Mouse (Mus musculus) hindbrain, embryonic 11.5 days (tissue): ENCODE measurements around the gene Sipa1l1. TPM values are rescaled to one million over a fixed set of nuclear protein-coding genes. Genes with fewer than 3 reads are reported as not detected.

Source experiments
- ATAC-seq: fragments of 200-750 bp; cut with Nextera tagmentation; 2 replicates; pipeline ENCODE4 v1.8.0; 2017; ENCODE audit warnings: mild to moderate bottlenecking, moderate TSS enrichment, moderate library complexity; ENCODE audit not compliant: low FRiP score
- DNase-seq: peaks from one replicate; pipeline ENCODE4 v3.0.0-alpha.2; 2015; ENCODE audit warnings: low spot score
- H3K27ac ChIP-seq: fragments of 300-500 bp; sonication (generic); 2 replicates; pipeline ENCODE4 v1.5.1; 2014; ENCODE audit warnings: mild to moderate bottlenecking, low read depth, low read length
- H3K27me3 ChIP-seq: fragments of 300-500 bp; sonication (generic); 2 replicates; pipeline ENCODE4 v1.6.1; 2014; ENCODE audit warnings: mild to moderate bottlenecking, low read length, moderate library complexity, mixed read lengths; ENCODE audit not compliant: control insufficient read depth, insufficient read depth
- H3K36me3 ChIP-seq: fragments of 300-500 bp; sonication (generic); 2 replicates; pipeline ENCODE4 v1.6.1; 2014; ENCODE audit warnings: mild to moderate bottlenecking, low read length, moderate library complexity, mixed read lengths; ENCODE audit not compliant: control insufficient read depth, insufficient read depth
- H3K4me1 ChIP-seq: fragments of 300-500 bp; sonication (generic); replicated peaks from 2 replicates; pipeline ENCODE4 v1.6.1; 2014; ENCODE audit warnings: low read length, mixed read lengths; ENCODE audit not compliant: control insufficient read depth, insufficient read depth
- H3K4me2 ChIP-seq: fragments of 300-500 bp; sonication (generic); replicated peaks from 2 replicates; pipeline ENCODE4 v1.6.1; 2014; ENCODE audit warnings: mild to moderate bottlenecking, low read depth, low read length
- H3K4me3 ChIP-seq: fragments of 300-500 bp; sonication (generic); 2 replicates; pipeline ENCODE4 v1.5.1; 2014; ENCODE audit warnings: low read depth, low read length
- H3K9ac ChIP-seq: fragments of 300-500 bp; sonication (generic); 2 replicates; pipeline ENCODE4 v1.6.1; 2014; ENCODE audit warnings: low read depth, low read length
- H3K9me3 ChIP-seq: fragments of 300-500 bp; sonication (generic); 2 replicates; pipeline ENCODE4 v1.6.1; 2016; ENCODE audit warnings: low read length; ENCODE audit not compliant: control insufficient read depth
- WGBS: fragments of 180-500 bp; shearing (Covaris S2); extraction: QIAGEN DNeasy Blood & Tissue Kit; methylation state at CpG from one replicate; pipeline ENCODE4 v1.1.7; 2014; 5-methylcytosine and 5-hydroxymethylcytosine counted together
- polyA plus RNA-seq: library from polyadenylated mRNA; unstranded; fragments of >200 nt; fragmentation: Nextera tagmentation; extraction: Ambion mirVana; gene quantifications from 2 replicates; pipeline ENCODE4 v1.2.1, GENCODE M21; 2014

The Sipa1l1 gene
- polyA plus RNA-seq, 1 experiment from 2014 or later: 30.8 TPM

DNA sequence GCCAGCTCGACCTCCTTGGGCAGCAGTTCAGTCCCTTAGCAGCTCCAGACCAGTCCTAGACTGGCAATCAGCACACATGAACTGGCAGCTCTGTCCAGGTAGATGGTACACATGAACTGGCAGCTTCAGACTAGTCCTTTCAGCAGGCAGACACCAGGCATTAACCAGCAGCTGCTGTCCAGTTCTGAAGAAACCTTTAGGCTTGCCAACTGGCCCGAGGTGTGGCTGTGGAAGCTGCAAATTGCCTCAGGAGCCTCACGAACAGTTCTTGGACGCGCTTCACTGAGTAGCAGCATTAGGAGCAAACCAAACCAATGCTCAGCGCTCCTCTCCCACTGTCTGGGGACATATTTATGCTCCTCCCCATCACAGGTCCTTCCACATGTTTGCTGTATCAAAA, 128.1 kb downstream of the Sipa1l1 start:
- Histone ChIP-seq H3K4me1 (no peaks in the 10 kb centered on the region), H3K4me2 (no peak overlapping the region), H3K27ac (no peak overlapping the region), H3K9ac (no peak overlapping the region), H3K36me3 (no peaks in the 10 kb centered on the region), H3K9me3 (no peaks in the 10 kb centered on the region), H3K27me3 (no peaks in the 10 kb centered on the region), H3K4me3 (no peak overlapping the region)
- WGBS: 84% methylated on average over 6 of the region's 6 CpGs
- DNase-seq: no peak
- ATAC-seq: no peak

DNA sequence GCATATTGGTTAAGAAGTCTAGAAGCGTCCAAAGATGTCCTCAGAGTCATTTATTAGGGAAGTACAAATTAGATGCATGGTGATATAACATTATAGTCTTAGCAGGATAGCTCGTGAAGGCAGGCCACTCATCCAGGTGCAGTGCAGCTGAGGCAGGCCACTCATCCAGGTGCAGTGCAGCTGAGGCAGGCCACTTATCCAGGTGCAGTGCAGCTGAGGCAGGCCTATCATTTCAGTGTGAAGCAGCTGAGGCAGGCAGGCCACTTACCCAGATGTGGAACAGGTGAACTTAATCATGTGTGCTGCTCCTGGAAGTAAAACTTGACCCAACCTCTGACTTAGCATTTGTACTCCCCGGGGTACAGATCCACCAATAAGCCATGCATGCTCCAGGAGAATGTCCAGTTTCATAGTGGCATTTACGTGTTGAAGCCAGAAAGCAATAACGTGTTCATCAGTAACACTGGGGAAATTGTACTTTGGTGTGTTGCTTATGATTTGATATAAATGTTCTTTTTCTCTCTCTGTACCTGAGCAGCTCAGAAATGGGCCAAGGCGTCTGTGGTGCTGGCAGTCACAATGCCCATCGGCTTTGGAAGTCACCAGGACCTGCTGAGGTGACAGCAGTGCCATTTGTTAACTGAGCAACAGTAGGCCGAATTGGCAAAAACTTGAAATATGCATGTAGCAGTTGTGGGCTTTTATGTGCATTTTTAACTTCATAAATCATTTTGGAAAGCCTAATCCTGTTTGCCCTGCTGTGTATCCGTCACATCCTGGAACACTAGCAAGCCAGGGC, 129.7 kb downstream of the Sipa1l1 start:
- no peaks in the 10 kb centered on the region for H3K4me1 ChIP-seq
- H3K36me3 ChIP-seq: no peaks in the 10 kb centered on the region
- WGBS: 89% methylated on average over 9 of the region's 9 CpGs
- no peaks in the 10 kb centered on the region for H3K27me3 ChIP-seq
- H3K9me3 ChIP-seq: no peaks in the 10 kb centered on the region
- no peak overlapping the region for H3K4me3 ChIP-seq
- DNase-seq: no peak
- no peak overlapping the region for H3K4me2 ChIP-seq
- ATAC-seq: no peak
- no peak overlapping the region for H3K9ac ChIP-seq
- H3K27ac ChIP-seq: no peak overlapping the region

- Histone ChIP-seq H3K4me2 (no peak overlapping the region), H3K27ac (no peak overlapping the region), H3K27me3 (no peaks in the 10 kb centered on the region), H3K9ac (no peak overlapping the region), H3K4me3 (no peak overlapping the region), H3K4me1 (no peaks in the 10 kb centered on the region), H3K36me3 (no peaks in the 10 kb centered on the region), H3K9me3 (no peaks in the 10 kb centered on the region)
- no peak for ATAC-seq
- 94% methylated on average over 2 of the region's 2 CpGs for WGBS
- DNase-seq: no peak
Measured at GRCm38 (mm10) chr12:82304140-82304539, 135.0 kb downstream of the Sipa1l1 start.

DNA sequence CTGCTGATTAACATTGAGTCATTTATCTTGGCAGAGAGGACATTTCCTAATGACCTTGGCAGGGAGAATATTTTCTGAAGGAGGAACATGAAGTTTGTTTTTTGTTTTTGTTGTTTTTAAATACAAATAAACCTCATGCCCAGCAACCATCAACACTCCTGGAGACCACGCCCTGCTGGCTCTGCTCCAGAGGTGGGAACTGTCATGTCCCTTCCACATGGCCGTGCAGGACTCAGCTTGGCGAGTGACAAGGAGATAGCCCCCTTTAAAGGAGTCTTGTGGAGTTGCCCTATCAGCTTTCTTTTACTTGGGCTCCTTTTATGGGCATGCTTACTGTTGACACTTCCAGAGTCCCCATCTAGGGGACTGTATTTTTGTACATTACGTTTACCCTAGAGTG, 136.9 kb downstream of the Sipa1l1 start:
- H3K9ac ChIP-seq: no peak overlapping the region
- H3K27ac ChIP-seq: no peak overlapping the region
- H3K4me2 ChIP-seq: no peak overlapping the region
- no peak for DNase-seq
- WGBS: 81% methylated on average over 4 of the region's 4 CpGs
- no peak for ATAC-seq
- H3K4me1 ChIP-seq: no peaks in the 10 kb centered on the region
- H3K36me3 ChIP-seq: no peaks in the 10 kb centered on the region
- no peaks in the 10 kb centered on the region for H3K9me3 ChIP-seq
- no peaks in the 10 kb centered on the region for H3K27me3 ChIP-seq
- no peak overlapping the region for H3K4me3 ChIP-seq

- H3K4me2 ChIP-seq: no peak overlapping the region
- no peaks in the 10 kb centered on the region for H3K4me1 ChIP-seq
- no peaks in the 10 kb centered on the region for H3K9me3 ChIP-seq
- H3K9ac ChIP-seq: no peak overlapping the region
- no peak overlapping the region for H3K27ac ChIP-seq
- H3K36me3 ChIP-seq: no peaks in the 10 kb centered on the region
- DNase-seq (no peak), ATAC-seq (no peak)
- H3K4me3 ChIP-seq: no peak overlapping the region
- no peaks in the 10 kb centered on the region for H3K27me3 ChIP-seq
- 81% methylated on average over 2 of the region's 2 CpGs for WGBS
Measured at GRCm38 (mm10) chr12:82311593-82311992, 142.5 kb downstream of the Sipa1l1 start.

GRCm38 (mm10) chr12:82312091-82312820, 143.1 kb downstream of the Sipa1l1 start:
- H3K27me3 ChIP-seq: no peaks in the 10 kb centered on the region
- H3K36me3 ChIP-seq: no peaks in the 10 kb centered on the region
- H3K4me3 ChIP-seq: no peak overlapping the region
- no peak overlapping the region for H3K4me2 ChIP-seq
- 84% methylated on average over 17 of the region's 17 CpGs for WGBS
- no peak overlapping the region for H3K27ac ChIP-seq
- H3K4me1 ChIP-seq: no peaks in the 10 kb centered on the region
- ATAC-seq (no peak), DNase-seq (no peak)
- no peaks in the 10 kb centered on the region for H3K9me3 ChIP-seq
- H3K9ac ChIP-seq: no peak overlapping the region

DNA sequence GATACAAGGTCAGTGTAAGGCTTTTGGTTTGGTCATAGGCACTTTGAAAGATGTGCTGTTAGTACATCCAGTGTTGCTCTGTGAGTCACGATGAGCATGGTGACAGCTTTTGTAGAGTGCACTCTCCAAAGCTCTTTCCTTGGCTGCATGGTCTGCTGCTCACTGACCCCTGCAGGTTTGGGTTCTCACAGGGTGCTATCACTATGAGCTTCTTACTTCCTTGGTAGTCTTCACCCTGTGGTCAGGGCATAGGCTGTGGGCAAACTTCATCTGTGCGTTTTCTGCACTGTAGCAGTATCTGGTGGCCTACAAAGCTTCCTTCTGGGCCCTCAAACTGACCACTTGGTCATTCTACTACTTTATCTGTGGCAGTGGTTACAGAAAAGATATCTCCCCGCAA, 144.0 kb downstream of the Sipa1l1 start:
- H3K9me3 ChIP-seq: no peaks in the 10 kb centered on the region
- no peaks in the 10 kb centered on the region for H3K36me3 ChIP-seq
- DNase-seq: no peak
- 91% methylated on average over 3 of the region's 3 CpGs for WGBS
- H3K27ac ChIP-seq: no peak overlapping the region
- H3K9ac ChIP-seq: no peak overlapping the region
- no peak overlapping the region for H3K4me3 ChIP-seq
- ATAC-seq: no peak
- no peaks in the 10 kb centered on the region for H3K4me1 ChIP-seq
- H3K4me2 ChIP-seq: no peak overlapping the region
- no peaks in the 10 kb centered on the region for H3K27me3 ChIP-seq

DNA sequence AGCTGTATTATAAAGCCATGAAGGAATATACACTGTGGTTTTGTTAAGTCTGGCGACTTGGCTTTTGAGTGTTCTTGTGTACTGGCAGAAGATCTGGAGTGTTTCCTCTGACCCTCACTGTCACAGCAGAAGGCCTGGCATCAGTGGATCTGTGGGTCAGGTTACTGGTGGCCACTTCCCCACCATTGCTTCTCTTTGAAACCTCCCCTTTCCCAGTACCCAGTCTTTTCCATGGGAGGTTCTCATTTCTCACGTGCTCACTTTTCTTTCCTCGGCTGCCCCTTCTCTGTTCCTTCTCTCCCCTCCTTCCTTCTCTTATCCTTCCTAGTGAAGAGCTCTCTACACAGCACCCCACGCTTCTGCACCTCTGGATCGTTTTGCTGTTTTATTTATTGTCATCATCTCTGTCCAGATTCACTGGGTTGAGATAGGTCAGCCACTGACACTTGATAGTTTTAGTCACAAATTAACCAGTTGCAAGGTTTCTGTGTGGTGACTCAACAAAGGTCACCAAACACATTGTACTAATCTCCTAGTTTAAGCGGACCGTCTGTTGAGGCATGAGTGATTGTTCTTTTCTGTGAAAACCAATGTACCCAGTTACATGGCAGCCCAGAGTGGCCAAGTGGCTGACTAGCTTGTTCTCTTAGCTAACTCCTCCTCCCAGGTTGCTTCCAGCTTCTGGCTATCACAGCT, 150.5 kb downstream of the Sipa1l1 start:
- H3K9me3 ChIP-seq: no peaks in the 10 kb centered on the region
- H3K36me3 ChIP-seq: no peaks in the 10 kb centered on the region
- no peaks in the 10 kb centered on the region for H3K4me1 ChIP-seq
- H3K27ac ChIP-seq: no peak overlapping the region
- H3K4me3 ChIP-seq: no peak overlapping the region
- WGBS: 77% methylated on average over 7 of the region's 7 CpGs
- H3K27me3 ChIP-seq: no peaks in the 10 kb centered on the region
- H3K4me2 ChIP-seq: no peak overlapping the region
- ATAC-seq: no peak
- no peak for DNase-seq
- no peak overlapping the region for H3K9ac ChIP-seq
